Mouse (Mus musculus) testis, postnatal 14 days (tissue): ENCODE results near the gene Gm20388.
A peak's percentile ranks its signal among the peaks of the same experiment; 100 is the strongest.
"Not testable (repeated sequence)": the region's sequence is repeated elsewhere in the genome, so short reads cannot be mapped to it uniquely, and the experiment has no call there.

Source experiments
- DNase-seq: peaks from one replicate; pipeline ENCODE4 v3.0.0; 2021; ENCODE audit warnings: low spot score

The Gm20388 gene

DNA sequence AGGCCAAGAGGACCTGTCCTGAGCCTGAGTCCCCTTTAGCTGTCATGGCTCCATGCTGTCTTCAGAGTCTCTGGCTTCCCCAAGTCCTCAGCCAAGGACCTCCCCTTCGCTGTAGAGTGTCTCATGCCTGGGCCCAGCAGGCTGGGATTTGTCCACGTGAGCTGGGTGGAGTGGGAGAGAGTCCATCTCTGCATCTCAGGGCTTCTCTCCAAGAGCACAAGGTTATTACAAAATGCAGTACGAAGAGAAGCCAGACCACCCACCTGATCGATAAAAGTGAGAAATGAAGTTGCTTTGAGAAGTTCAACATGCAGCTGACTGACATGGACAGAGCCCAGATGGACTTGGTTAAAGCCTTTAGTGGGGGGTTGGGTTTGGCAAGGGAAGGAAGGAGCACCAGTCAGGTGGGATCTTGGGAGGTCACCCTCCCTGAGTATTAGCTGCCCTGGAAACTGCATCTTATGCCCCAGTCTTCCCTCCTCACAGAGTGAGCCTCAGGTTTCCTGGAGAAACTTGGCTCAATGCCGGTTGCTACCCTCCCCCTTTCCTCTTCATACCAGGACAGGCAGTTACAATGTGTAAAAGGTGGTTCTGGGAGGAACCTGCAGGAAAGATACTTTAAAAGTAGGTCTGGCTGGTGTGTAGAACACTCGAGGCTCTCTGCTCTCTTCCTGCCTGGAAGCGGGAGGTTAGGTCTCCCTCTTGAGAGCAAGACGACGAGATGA, 2705.7 kb downstream of the Gm20388 start:
- DNase-seq = peak; percentile 57

DNA sequence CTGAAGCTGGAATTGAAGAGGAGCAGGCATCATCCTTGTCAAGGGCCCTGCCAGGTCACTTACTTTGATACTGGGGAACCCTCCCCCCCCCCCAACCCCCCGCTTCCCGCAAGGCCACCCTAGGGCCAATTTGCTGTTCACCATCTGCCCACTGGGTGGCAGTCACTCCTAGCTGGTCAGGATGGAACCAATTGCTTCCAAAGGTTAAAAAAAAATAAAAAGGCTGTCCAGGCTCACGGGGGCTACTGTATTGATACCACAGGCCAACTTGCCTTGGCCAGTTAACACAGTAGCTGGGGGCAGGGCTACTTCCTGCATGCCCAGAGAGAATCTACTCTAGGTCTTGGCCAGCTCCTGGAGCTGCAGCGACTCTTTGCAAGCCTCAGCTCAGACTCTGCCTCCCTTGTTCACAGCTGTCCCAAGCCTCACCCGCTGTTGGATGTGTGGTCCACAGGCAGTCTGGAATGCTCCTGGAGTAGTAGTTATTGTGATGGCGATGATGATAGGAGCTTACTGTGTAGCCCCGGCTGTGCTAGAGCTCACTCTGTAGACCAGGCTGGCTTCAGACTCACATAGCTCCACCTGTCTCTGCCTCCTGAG, 2707.4 kb downstream of the Gm20388 start:
- DNase-seq = peak; percentile 48

DNA sequence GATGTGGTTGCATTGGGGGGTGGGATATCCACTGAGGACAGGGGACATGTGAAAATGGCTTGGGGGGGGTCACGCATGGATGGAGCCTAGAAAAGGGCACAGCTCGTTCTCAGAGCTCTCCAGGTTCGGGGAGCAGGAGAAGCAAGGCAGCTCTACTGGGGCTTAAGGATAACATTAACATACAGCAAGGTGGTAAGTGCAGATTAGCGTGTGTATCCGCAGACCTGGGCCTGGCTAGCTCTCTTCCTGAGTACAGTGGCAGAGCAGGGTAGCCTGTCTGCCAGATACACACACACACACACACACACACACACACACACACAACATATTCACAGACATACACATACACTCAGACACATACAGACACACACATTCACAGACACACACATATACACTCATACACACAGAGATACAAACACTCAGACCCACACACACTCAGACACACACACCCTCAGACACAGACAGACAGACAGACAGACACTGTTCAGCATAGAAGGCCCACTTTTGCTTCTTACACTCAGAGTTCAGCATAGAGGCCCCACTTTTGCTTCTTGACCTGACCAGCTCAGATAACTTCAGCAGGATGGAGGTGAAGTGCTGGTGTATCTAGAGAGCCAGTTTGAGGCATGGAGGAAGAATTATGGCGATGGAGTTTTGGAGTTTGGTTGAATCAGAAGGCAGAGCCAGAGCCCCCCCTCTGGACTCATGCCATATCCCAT, 2708.2 kb downstream of the Gm20388 start:
- no peak for DNase-seq

DNA sequence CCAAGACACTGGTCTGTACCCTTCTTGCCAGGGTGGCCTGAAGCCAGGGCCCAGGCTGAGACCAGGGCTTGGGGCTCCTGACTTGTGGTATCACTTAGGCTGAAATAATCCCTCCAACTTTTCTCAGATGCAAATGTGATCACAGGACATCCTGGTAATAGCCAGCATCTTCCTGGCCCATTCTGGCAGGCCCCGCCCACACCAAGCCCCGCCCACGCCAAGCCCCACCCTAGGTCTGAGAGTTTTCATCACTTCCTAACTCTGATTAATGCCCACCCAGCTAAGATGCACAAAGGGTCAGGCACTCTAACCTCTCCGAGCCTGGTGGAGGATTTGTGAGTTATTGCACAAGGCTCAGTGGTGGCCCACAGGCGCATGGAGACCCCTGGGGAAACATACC, 2709.8 kb downstream of the Gm20388 start:
- DNase-seq = no peak

DNA sequence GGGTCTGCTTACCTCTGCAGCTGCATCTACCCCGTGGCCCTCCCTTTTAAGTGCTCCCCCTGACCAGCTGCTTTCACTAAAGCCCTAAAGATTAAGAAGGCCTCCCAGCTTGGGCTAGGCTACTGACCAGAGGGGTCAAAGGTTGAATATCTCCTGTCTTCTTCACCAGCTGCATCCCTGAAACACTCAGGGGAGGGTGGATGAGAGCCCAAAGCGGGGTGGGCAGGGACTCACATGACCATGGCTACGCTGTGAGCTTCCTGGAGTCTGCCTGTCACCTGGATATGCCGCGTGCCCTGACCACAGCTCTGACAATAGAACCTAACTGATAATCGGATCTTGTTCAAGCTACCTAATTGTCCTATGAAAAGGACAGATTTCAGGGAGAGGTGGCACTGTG, 2712.1 kb downstream of the Gm20388 start, which contains the start of gene Pabpn1l:
Pabpn1l (minus strand) TSS at position 13 of the 400 bp plus-strand sequence.
- no peak for DNase-seq

DNA sequence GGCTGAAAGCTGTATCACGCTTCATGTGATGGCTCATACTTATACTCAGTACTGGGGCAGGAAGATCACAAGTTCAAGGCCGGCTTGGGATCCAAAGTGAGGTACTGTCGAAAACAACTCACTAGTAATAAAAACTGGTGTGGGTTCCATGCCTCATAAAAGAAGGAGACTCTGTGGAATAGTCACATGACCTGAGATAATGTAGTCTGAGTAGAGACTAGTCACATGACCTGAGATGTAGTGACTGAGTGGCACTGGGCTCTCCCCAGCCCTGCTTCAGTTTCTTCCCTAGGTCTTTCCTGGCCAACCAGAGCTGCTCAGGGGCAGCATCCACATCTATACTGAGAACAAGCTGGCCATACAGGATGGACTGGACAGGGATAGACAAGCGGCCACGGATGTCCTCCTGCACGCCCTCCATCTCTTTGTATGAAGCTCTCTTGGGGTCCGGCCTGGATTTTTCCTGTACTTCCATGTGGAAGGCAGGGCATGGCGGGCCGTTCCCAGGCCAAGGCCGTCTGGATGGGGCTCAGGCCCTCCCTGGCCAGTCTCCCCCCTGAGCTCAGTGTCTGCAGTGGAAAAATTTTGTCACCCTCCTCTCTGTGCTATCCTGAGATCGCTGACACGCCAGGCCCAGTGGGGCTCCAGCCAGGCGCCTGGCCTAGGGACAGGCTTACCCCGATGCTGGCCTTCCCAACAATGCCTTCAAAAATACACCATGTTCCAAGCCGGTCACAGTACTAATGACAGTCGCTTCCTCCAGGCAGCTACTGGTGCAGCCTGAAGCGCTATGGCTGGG, 2713.4 kb downstream of the Gm20388 start:
- no peak for DNase-seq

DNA sequence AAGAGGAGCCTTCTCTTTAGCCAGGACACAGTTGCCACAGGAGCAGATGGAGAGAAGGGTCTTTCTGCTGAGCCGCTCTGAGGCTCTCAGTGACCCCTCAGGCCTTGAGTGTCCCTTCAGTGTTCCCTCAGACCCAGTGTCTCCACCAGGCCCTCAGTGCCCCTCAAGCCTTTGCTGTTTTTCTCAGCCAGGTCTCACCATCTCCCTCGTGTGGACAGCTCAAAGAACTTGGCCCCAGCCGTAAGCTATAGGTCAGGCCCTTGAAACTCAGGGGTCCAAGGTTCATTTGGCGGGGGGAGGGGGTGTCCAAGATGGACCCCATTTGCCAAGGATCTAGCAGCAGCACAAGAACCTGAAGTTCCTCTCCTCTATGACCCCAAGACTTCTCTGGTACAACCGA, 2714.0 kb downstream of the Gm20388 start:
- no peak for DNase-seq

DNA sequence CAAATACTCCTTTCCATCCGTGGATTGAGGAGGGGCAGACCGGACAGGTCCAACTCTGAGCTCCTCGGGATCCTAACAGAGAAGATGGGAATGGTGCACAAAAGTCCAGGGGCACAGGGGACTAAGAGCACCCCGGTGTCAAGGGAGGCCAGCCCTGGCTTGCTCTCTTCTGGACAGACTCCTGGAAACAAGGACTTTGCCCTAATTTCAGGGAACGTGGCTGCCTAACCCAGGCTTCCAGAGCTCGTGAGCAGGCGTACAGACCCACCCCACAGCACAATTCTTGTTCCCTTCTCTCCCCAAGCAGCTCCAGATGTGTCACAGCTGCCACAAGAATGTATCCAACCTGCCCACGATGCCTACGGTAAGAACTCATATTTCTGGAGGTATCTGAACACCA, 2715.2 kb downstream of the Gm20388 start:
- no peak for DNase-seq

DNA sequence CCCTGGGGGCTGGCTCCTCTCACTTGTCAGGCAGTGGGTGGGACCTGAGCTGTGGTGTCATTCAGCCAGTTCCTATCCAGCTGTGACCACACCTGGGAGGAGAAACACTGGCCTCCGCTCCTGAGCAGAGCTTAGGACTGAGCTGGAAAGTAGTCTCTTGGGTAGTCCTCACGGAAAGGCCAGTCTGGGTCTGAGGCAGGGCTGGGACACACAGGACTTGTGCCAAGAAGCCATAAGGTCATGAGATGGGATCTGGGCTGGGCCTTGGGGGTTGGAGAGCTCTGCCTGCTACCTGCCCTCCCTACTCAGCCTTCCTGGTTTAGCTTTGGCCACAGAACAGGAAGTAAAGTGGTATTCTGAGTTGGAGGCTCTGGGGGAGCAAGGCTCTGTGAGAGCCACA, 2716.3 kb downstream of the Gm20388 start:
- DNase-seq = no peak

DNA sequence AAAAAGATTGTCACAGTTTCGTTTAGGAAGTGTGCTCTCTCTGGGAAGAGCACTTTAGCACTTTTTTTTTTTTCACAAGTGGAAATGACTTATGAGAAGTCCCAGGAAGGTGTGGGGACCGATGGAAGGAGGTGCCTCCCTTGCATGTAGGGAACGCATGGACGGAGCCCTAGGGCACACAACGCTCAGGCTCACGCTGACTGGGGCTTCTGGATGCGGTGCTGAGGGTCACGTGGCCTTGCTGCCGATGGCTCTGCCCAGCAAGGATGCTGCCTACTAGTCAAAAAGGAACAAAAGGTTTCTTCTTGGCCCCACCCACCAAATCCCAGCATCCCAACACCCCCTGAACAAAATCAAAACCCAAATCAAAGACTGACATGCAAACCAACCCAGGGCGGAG, 2718.7 kb downstream of the Gm20388 start:
- no peak for DNase-seq

DNA sequence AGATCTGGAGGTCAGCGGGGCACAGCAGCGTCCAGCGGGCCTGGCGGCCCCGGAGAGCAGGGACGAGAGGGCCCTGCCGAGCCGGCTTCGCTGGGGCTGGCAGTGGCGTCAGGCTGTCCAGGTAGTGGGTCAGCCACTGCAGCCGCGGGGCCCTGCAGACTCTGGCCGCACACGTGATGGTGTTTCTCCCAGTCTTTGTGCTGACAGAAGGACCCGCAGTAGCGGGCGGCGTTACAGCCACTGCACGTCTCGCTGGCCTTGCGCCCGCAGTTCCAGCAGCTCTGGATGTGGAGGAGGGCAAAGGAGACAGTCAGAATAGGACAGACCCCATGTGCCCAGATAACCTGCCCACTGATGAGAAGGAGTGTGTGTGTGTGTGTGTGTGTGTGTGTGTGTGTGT, 2720.1 kb downstream of the Gm20388 start:
- no peak for DNase-seq

DNA sequence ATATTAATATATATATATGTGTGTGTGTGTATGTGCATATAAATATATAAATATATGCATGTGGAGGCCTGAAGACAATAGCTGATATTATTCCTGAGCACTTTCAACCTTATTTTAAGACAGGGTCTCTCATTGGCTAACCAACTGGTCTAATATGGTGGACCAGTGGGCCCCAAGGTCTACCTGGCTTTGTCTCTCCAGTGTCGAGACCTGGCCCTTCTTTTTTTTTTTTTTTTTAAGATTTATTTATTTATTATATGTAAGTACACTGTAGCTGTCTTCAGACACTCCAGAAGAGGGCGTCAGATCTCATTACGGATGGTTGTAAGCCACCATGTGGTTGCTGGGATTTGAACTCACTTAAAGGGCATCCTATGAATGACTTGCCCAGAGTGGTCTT, 2721.5 kb downstream of the Gm20388 start:
- DNase-seq = not testable (repeated sequence)

DNA sequence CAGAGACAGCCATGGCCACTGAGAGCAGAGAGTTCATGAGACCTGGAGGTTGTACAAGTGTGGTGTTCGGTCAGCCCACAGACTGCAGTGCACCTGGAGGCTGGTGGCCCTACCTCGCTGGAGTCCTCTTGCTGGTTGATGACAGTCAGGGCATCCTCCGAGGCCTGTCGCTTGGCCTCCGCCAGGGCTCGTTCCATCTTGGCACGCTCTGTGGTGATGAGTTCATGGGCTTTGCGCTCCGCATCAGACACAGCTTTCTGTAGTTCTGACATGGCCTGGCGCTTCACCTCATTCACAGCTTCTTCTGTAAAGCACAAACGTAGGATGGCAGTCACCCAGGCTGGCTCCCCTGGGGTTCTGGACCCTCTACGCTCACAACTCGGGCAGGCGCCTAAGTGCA, 2722.6 kb downstream of the Gm20388 start:
- DNase-seq = no peak

DNA sequence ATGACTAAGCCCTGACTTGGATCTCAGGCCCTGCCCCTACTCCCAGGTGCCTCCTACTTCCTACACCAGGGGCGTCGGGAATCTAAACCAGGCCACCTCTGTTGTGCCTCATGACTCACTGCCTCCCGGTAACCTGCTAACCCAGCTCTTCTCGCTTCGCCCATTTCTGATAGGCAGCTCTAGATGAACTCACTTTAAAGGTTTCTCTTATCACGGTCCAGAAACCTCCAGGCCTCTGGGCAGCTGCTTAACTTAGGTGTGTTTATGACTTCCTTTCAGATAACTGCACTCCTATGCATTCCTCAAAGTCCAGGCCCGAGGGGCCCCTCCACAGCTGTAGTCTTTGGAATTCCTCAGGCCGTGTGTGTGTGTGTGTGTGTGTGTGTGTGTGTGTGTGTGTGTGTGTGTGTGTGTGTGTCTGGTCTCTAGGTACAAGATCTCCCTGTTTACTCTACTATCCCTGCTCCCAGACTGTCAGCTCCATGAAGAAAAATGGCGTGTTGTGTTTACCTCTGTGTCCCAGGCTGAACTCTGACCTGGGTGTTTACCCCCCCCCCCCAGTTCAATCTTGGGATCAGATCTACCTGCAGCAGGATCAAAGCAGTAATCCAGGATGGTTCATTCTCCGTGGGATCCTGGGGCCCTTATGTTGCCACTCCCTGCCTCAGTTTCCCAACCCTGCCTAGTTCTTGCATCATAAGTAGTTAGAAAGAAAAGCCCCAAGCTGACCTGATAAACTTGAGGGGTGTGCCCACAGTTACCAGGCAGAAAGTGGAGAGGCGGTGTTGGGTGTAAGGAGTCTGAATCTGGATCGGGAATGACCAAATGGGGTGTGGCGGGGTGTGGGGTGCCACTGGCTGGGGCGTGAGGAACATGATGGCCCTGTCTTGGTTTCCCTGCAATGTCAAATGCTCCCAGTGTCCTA, 2725.5 kb downstream of the Gm20388 start:
- no peak for DNase-seq

DNA sequence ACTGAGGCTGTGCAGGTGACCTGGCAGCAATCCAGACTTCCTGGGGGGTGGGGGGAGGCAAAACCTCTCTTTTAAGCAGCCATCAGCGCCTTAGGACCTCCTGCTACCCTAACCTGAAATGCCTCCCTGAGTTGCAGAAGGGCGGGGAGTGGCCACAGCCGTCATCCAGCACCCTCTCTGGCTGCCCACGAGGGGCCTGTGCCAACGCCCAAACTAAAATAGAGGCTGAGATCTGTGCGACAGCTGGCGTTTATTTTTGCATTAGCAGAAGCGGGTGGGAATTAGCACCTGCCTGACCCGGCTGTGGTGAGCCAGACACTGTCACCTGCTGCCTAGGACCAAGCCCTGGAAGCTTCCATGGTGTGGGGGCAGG, 2726.1 kb downstream of the Gm20388 start:
- DNase-seq = no peak

DNA sequence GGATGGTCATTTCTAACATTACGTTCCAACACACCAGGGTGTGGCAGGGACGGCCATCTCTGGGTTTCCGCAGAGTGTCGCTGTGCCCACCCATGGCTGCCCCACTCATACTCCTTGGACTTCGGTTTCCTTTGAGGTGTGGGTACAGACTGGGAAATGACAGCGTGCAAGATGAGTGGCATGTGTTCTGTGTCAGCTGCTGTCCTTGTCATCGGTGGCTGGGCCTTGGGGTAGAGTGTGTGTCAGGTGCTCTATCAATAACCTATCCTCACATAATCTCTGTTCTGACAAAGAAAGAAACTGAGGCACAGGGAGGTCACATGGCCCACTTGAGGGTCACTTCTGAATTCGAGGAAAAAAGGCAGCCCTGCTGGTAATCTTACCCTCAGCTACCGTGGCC, 2726.6 kb downstream of the Gm20388 start:
- DNase-seq = no peak

DNA sequence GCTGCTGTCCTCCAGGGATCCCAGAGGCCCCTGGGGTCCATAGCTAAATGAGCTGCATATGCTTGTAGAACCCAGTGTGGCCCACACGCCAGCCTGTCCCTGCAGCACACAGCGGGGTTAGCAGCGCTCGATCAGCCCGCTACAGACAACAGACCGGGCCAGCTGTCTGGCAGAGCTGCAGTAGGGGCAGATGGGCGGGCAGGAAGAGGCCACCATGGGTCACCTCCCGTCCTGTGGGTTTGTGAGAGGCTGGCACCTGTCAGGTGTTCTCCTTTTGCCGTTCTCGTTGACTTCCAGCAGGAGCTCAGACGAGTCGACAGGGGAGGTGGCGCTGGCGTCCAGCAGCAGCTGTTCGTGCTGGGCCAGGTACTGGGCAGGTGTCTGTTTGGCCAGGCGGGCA, 2728.0 kb downstream of the Gm20388 start:
- no peak for DNase-seq

DNA sequence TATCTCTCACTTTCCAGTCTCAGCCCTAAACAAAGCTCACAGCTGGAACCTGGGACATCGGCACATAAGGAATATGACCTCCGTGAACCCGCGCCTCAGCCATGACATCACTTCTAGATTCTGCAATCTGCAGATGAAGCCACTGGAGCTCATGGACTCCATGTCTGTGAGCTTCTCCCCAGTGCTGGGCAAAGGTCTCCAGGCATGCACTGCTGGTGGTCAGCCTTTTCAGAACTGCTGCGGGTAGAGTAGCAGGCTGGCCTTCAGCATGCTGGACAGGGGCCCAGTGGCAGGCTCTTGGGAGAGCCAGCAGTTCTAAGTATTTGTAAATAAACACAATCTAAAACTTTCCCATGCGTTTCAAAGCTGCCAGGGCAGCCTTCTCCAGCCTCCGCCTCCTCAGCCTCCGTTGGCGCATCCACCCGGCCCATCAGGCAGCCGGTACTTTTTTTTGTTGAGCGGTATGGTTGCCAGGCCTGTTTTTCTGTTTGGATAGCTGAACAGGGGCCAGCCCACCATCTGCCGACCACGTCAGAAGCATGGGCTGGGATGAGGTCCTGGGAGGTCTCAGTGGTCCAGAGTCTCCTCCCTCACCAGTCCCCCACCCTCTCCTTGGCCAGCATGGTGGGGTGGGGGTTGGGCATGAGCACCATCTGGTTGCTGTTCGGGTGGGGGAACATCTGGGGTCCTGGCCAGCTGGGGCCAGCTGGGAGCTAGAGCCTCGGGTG, 2729.0 kb downstream of the Gm20388 start:
- peak; percentile 49 for DNase-seq

DNA sequence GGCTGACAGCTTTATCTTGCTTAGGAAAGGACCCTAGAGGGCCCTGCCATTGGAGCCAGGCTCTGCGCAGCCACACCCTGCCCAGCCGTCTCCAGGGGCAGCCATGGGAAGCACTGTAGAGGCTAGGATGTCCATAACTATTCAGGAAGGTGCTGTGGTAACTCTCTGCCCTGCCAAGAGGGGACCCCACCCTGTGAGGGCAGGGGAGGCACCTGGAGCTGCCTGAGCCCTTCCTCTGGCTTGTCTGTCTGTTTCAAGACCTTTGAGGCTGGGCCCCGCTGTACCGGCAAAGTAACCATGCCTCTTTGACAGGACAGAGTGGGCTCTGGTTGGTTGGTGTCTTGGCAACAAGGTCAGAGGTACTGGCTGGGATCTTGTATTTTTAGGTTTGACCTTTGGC, 2730.2 kb downstream of the Gm20388 start:
- DNase-seq = no peak

DNA sequence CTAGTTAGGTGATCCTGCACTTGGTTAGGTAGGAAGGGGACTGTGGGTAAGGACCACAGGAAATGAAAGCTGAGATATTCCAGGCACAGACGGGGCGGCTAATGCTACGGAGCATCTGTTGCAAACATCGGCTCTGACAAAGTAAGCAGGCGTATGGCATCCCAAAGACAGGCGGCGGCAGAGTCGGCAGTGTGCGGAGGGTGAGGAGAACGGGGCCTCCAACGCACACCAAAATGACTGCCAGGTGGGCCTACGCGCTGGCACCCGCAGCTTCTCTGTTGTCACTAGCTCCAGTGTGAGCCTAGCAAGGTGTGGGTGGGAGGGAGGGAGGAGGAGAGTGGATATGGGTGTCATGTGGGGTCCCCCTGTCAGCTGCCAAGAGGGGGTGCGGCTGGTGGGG, 2730.8 kb downstream of the Gm20388 start:
- no peak for DNase-seq

DNA sequence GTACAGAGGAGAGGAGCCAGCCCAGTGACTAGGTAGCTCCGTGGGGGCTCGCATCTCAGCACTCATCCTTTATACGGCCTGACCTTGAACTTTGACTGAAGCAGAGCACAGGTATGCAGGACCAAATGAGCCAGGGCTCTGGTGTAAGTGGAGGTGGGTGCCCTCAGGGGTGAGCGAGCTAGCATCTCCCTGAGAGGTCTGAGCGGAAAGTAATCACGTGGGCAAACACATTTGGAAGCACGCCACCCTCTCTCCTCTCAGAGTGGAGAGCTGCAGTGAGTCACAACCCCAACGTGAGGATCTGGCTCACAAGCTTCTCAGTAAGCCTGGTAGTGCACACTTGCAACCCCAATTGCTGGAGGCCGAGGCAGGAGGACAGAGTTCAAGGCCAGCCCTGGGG, 2731.4 kb downstream of the Gm20388 start:
- no peak for DNase-seq
